Mouse (Mus musculus): ENCODE measurements around the gene Foxa1.

The Foxa1 gene

GRCm38 (mm10) chr12:57539551-57539985 lies 7.1 kb downstream of the Foxa1 start:
- DNase-seq = peak; percentile 88

- DNase-seq = peak; percentile 85
Measured at GRCm38 (mm10) chr12:57538588-57539550, 7.8 kb downstream of the Foxa1 start.

GRCm38 (mm10) chr12:57537791-57538587 lies 8.7 kb downstream of the Foxa1 start:
- peak; percentile 64 for DNase-seq

- peak; percentile 64 for DNase-seq
Measured at GRCm38 (mm10) chr12:57536909-57537670, 9.6 kb downstream of the Foxa1 start.

GRCm38 (mm10) chr12:57536056-57536908 lies 10.4 kb downstream of the Foxa1 start:
- peak; percentile 83 for DNase-seq

- DNase-seq = peak; percentile 78
Measured at GRCm38 (mm10) chr12:57534879-57535611, 11.7 kb downstream of the Foxa1 start.

- peak; percentile 72 for DNase-seq
Measured at GRCm38 (mm10) chr12:57534517-57534878, 12.2 kb downstream of the Foxa1 start.

- DNase-seq = peak; percentile 81
Measured at GRCm38 (mm10) chr12:57530474-57530873, 16.2 kb downstream of the Foxa1 start.

- DNase-seq = peak; percentile 31
Measured at GRCm38 (mm10) chr12:57528335-57528734, 18.4 kb downstream of the Foxa1 start.

GRCm38 (mm10) chr12:57515702-57516377 lies 30.9 kb downstream of the Foxa1 start:
- DNase-seq = peak; percentile 66

- DNase-seq = no peak
Measured at GRCm38 (mm10) chr12:57514552-57514951, 32.2 kb downstream of the Foxa1 start.

GRCm38 (mm10) chr12:57511560-57511959 lies 35.2 kb downstream of the Foxa1 start:
- DNase-seq = no peak

- no peak for DNase-seq
Measured at GRCm38 (mm10) chr12:57511127-57511526, 35.6 kb downstream of the Foxa1 start.

- no peak for DNase-seq
Measured at GRCm38 (mm10) chr12:57509726-57510125, 37.0 kb downstream of the Foxa1 start.

- DNase-seq = no peak
Measured at GRCm38 (mm10) chr12:57508938-57509337, 37.8 kb downstream of the Foxa1 start.

GRCm38 (mm10) chr12:57505329-57505728 lies 41.4 kb downstream of the Foxa1 start:
- DNase-seq = no peak

- no peak for DNase-seq
Measured at GRCm38 (mm10) chr12:57500246-57500645, 46.5 kb downstream of the Foxa1 start.

GRCm38 (mm10) chr12:57496347-57497119 lies 50.2 kb downstream of the Foxa1 start:
- DNase-seq = no peak
